In the genomic region with DNA sequence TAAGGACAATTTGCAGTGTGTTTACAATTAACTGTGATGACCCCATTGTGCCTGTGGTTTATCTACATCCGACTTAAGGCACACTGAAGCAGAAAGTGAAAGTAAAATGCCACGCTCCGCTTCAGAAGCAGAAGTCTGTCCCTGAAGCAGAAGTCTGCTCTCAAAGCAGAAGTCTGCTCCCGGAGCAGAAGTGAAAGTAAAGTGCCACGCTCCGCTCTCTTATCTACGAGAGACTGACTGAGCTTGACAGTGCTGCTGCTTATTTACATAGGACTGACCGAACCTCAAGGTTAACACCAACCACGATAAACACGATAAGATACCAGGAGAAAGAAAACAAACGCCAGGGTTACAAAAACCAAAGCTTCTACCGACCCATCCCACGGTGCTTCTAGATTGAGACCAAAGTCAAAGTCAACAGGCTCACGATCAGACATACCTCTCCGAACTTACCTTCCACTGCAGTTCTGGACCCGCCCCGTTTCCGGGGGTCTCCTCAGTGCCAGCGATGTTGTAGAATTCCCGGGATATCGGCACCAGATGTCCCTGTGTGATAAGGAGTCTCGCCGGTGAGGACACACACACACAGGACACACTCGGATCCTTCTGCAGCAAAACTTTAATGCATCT, we compare ENCODE assay signal across 10 mouse cellular contexts. TPM values are rescaled to one million over a fixed set of nuclear protein-coding genes. Genes with fewer than 3 reads are reported as not detected.
DNase-seq lines count a peak whose midpoint lies in the region; ATAC-seq lines count a peak whose summit lies in the region.
"Had no signal": no experiment of that assay in that cellular context is flagged by ENCODE, and none has a peak within 500 bp of the region (broad histone marks: within the 10 kb centered on the region; RNA-seq: fewer than 3 reads in every experiment).

No protein-coding gene starts in this region.

- H3K27ac ChIP-seq in heart, embryonic 15.5 days = no peak overlapping the region
- no peak overlapping the region for H3K27ac ChIP-seq in midbrain, embryonic 15.5 days
- H3K27ac ChIP-seq: limb, embryonic 12.5 days had no signal

- WGBS in heart, embryonic 15.5 days = 81% methylated on average over 24 of the region's 24 CpGs
- 95% methylated on average over 24 of the region's 24 CpGs for WGBS in midbrain, embryonic 15.5 days

- H3K4me2 ChIP-seq in heart, embryonic 15.5 days = 0 out of 2 replicates have a peak overlapping the region, but pooled peaks have one; percentile 8
- no peak overlapping the region for H3K4me2 ChIP-seq in midbrain, embryonic 15.5 days
- H3K4me2 ChIP-seq: limb, embryonic 12.5 days had no signal

- peak; percentile 9 to 53 for DNase-seq in heart, adult 18-20 months
- DNase-seq in heart, postnatal 25 days (ENCODE audit: low spot score) = no peak
- DNase-seq in CD4-positive helper T cell, adult 2 months (ENCODE audit: low read depth, low spot score) = peak; percentile 89
- no peak for DNase-seq in gastrocnemius, postnatal 10 days
- no peak for DNase-seq in embryo, embryonic 10.5 days (ENCODE audit: low spot score)

- peak overlapping the region; percentile 17 for H3K4me3 ChIP-seq in heart, embryonic 15.5 days
- H3K4me3 ChIP-seq in megakaryocyte, embryonic 14.5 days (replicated peaks) = peak overlapping the region; percentile 89
- H3K4me3 ChIP-seq in midbrain, embryonic 15.5 days = no peak overlapping the region
- H3K4me3 ChIP-seq: limb, embryonic 12.5 days had no signal

- H3K9ac ChIP-seq in heart, embryonic 15.5 days = no peak overlapping the region
- no peak overlapping the region for H3K9ac ChIP-seq in midbrain, embryonic 15.5 days
- H3K9ac ChIP-seq: limb, embryonic 12.5 days had no signal

- intact Hi-C loops in heart, postnatal 25 days (cut with DNase I) = no loop called here

- no peaks in the 10 kb centered on the region for H3K27me3 ChIP-seq in heart, embryonic 15.5 days
- no peaks in the 10 kb centered on the region for H3K27me3 ChIP-seq in megakaryocyte, embryonic 14.5 days (replicated peaks)
- no peaks in the 10 kb centered on the region for H3K27me3 ChIP-seq in midbrain, embryonic 15.5 days (replicated peaks)
- H3K27me3 ChIP-seq: limb, embryonic 12.5 days had no signal

- H3K4me1 ChIP-seq in heart, embryonic 15.5 days (replicated peaks) = no peaks in the 10 kb centered on the region
- H3K4me1 ChIP-seq in megakaryocyte, embryonic 14.5 days = peaks cover 4% of the 10 kb centered on the region; the same call in 1 of the 2 replicates
- H3K4me1 ChIP-seq in midbrain, embryonic 15.5 days = no peaks in the 10 kb centered on the region
- H3K4me1 ChIP-seq: limb, embryonic 12.5 days had no signal

- ATAC-seq in heart, embryonic 15.5 days (replicated peaks; ENCODE audit: insufficient number of reproducible peaks, insufficient read depth, low FRiP score, low read depth) = no peak
- no peak for ATAC-seq in midbrain, embryonic 15.5 days (replicated peaks)

- H3K9me3 ChIP-seq in heart, embryonic 15.5 days (replicated peaks) = no peaks in the 10 kb centered on the region; the same call in 1 of the 2 replicates
- H3K9me3 ChIP-seq in megakaryocyte, embryonic 14.5 days = peaks cover 32% of the 10 kb centered on the region
- H3K9me3 ChIP-seq in midbrain, embryonic 15.5 days = peaks cover 3% of the 10 kb centered on the region; the same call in 1 of the 2 replicates

- H3K36me3 ChIP-seq in heart, embryonic 15.5 days = no peaks in the 10 kb centered on the region
- no peaks in the 10 kb centered on the region for H3K36me3 ChIP-seq in megakaryocyte, embryonic 14.5 days (replicated peaks; ENCODE audit: low read length)
- H3K36me3 ChIP-seq in midbrain, embryonic 15.5 days (replicated peaks) = no peaks in the 10 kb centered on the region
- H3K36me3 ChIP-seq: limb, embryonic 12.5 days had no signal

RNA-seq across cellular contexts. Expression of gene Vmn2r83, which starts 51.3 kb away (rescaled TPM):
- total RNA-seq in heart, adult 18-20 months (2021) = not detected
- not detected for total RNA-seq in heart, postnatal 25 days (2021)
- polyA plus RNA-seq in heart, embryonic 15.5 days (2015; fragmentation: Nextera tagmentation; extraction: Ambion mirVana) = not detected in 2 replicates
- not detected in 2 replicates for polyA plus RNA-seq in megakaryocyte, embryonic 14.5 days (2012; ENCODE audit: insufficient read depth, low replicate concordance)
- not detected for total RNA-seq in gastrocnemius, postnatal 10 days (2021)
- 0.08 TPM in 1 of 2 replicates, not detected in the other for polyA plus RNA-seq in midbrain, embryonic 15.5 days (2015; fragmentation: Nextera tagmentation; extraction: Ambion mirVana)
- polyA plus RNA-seq: embryonic facial prominence, embryonic 11.5 days; limb, embryonic 12.5 days had no signal

Comparison
In these comparisons a context has a peak if more than half of its experiments do, and no peak if none do; other contexts are left out.
1. DNase-seq: peak in heart, adult 18-20 months (2 of 2) and CD4-positive helper T cell, adult 2 months (single experiment); none in heart, postnatal 25 days (single experiment), gastrocnemius, postnatal 10 days (single experiment) and embryo, embryonic 10.5 days (single experiment).